Mouse (Mus musculus): ENCODE measurements around the gene Tmeff1. TPM values are rescaled to one million over a fixed set of nuclear protein-coding genes. Genes with fewer than 3 reads are reported as not detected.

The Tmeff1 gene
- polyA plus RNA-seq, 1 experiment from 2014 or later, result 72.2 TPM

DNA sequence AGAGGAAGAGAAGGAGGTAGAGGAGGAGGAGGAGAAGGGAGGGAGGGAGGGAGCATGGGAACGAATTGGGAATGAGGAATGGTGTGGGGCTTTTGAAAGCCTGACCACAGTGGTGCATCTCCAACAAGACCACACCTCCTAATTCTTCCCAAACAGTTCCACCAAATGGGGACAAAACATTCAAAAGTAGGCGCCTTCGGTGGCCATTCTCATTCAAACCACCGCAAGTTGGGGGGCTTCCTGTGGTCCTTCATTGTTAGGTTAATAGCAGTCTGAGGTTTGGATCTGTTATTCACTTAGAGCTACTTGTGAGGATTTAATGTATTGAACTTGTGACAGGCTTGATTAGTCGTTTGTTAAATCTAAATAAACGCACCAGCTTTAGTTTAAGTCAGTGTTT is 40.0 kb downstream of the Tmeff1 start:
- no peaks in the 10 kb centered on the region for H3K4me1 ChIP-seq (ENCODE audit: control insufficient read depth, insufficient read depth, low read depth, low read length)
- 61% methylated on average over 6 of the region's 6 CpGs for whole genome bisulfite sequencing
- no peaks in the 10 kb centered on the region for H3K9me3 ChIP-seq (ENCODE audit: control insufficient read depth, low read length)
- no peak for ATAC-seq
- no peak overlapping the region for H3K4me3 ChIP-seq (ENCODE audit: low read length)
- no peak overlapping the region for H3K9ac ChIP-seq (ENCODE audit: low read depth, low read length)
- H3K27ac ChIP-seq (ENCODE audit: low read depth, low read length), result no peak overlapping the region
- H3K27me3 ChIP-seq (replicated peaks; ENCODE audit: control insufficient read depth, insufficient read depth, low read length), result no peaks in the 10 kb centered on the region
- H3K4me2 ChIP-seq (ENCODE audit: low read length), result no peak overlapping the region
- H3K36me3 ChIP-seq (ENCODE audit: control insufficient read depth, insufficient read depth, low read length), result peaks cover 12% of the 10 kb centered on the region

DNA sequence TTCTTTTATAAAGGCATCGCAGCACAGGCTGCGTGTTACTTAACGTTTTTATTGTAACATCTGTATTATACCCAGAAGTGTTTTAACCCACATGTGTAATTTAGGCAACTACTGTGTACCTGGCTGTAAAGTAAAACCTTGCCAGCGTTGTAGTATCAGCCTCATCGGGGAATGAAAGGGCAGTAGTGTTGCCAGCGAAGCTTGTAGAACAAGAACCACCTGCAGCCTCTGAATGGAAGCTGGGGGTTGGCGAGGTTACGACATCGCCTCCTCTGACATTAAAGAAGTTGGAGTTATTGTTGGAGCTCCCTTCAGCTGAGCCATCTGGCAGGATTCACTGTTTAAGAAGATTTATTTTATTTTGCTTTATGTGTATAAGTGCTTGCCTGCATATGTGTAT is 40.9 kb downstream of the Tmeff1 start:
- no peaks in the 10 kb centered on the region for H3K27me3 ChIP-seq (replicated peaks; ENCODE audit: control insufficient read depth, insufficient read depth, low read length)
- no peak overlapping the region for H3K4me2 ChIP-seq (ENCODE audit: low read length)
- H3K4me1 ChIP-seq (ENCODE audit: control insufficient read depth, insufficient read depth, low read depth, low read length), result no peaks in the 10 kb centered on the region
- 76% methylated on average over 9 of the region's 9 CpGs for WGBS
- no peak overlapping the region for H3K27ac ChIP-seq (ENCODE audit: low read depth, low read length)
- peaks cover 12% of the 10 kb centered on the region for H3K36me3 ChIP-seq (ENCODE audit: control insufficient read depth, insufficient read depth, low read length)
- no peaks in the 10 kb centered on the region for H3K9me3 ChIP-seq (ENCODE audit: control insufficient read depth, low read length)
- H3K4me3 ChIP-seq (ENCODE audit: low read length), result no peak overlapping the region
- ATAC-seq, result no peak
- no peak overlapping the region for H3K9ac ChIP-seq (ENCODE audit: low read depth, low read length)

DNA sequence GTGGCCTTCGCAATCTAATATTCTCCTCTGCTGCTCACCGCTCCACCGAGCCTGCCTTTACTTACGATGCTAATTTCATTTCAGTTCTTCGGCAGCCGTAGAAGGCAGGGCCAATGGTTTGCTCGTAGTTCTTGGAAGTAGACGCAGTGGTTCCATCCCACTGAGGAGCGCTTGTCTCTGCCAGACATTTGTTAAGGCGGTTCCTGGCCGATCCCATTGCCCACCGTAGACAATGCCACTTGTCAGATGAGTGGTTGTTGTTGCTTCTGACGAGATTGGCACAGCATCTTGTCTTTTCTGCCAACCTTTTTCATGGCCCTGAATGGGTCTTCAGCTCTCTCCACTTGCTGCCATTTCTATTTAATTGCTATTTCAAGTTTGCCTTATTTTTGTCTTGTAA is 44.5 kb downstream of the Tmeff1 start:
- Histone ChIP-seq H3K4me2 (ENCODE audit: low read length) (no peak overlapping the region), H3K9ac (ENCODE audit: low read depth, low read length) (no peak overlapping the region), H3K27me3 (replicated peaks; ENCODE audit: control insufficient read depth, insufficient read depth, low read length) (no peaks in the 10 kb centered on the region), H3K36me3 (ENCODE audit: control insufficient read depth, insufficient read depth, low read length) (peaks cover 7% of the 10 kb centered on the region), H3K9me3 (ENCODE audit: control insufficient read depth, low read length) (no peaks in the 10 kb centered on the region), H3K27ac (ENCODE audit: low read depth, low read length) (no peak overlapping the region), H3K4me3 (ENCODE audit: low read length) (no peak overlapping the region), H3K4me1 (ENCODE audit: control insufficient read depth, insufficient read depth, low read depth, low read length) (no peaks in the 10 kb centered on the region)
- WGBS, result 71% methylated on average over 13 of the region's 13 CpGs
- ATAC-seq, result peak; percentile 46

DNA sequence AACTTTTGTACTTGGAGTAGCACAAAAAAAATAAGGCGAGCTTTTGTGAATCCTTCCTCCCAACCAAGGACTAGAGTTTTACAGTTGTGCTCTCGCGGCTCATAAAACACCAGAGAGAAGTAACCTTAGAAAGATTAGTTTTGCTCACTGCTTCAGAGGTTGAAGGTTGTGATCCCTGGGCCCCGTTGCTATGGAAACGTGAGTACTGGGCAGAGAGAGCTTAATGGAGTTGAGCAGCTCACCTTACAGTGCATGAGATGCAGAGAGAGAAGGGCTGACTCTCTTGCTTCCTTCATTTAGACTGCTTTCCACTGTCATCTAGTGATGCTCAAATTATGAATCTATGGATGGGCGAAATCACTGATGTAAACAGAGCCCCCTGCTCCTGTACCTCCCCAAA is 48.6 kb downstream of the Tmeff1 start:
- no peaks in the 10 kb centered on the region for H3K9me3 ChIP-seq (ENCODE audit: control insufficient read depth, low read length)
- H3K4me1 ChIP-seq (ENCODE audit: control insufficient read depth, insufficient read depth, low read depth, low read length), result no peaks in the 10 kb centered on the region
- peaks cover 7% of the 10 kb centered on the region; the same call in 1 of the 2 replicates for H3K36me3 ChIP-seq (ENCODE audit: control insufficient read depth, insufficient read depth, low read length)
- H3K27ac ChIP-seq (ENCODE audit: low read depth, low read length), result no peak overlapping the region
- H3K27me3 ChIP-seq (replicated peaks; ENCODE audit: control insufficient read depth, insufficient read depth, low read length), result no peaks in the 10 kb centered on the region
- no peak overlapping the region for H3K9ac ChIP-seq (ENCODE audit: low read depth, low read length)
- no peak for ATAC-seq
- no peak overlapping the region for H3K4me3 ChIP-seq (ENCODE audit: low read length)
- no peak overlapping the region for H3K4me2 ChIP-seq (ENCODE audit: low read length)
- WGBS, result 88% methylated on average over 6 of the region's 6 CpGs

DNA sequence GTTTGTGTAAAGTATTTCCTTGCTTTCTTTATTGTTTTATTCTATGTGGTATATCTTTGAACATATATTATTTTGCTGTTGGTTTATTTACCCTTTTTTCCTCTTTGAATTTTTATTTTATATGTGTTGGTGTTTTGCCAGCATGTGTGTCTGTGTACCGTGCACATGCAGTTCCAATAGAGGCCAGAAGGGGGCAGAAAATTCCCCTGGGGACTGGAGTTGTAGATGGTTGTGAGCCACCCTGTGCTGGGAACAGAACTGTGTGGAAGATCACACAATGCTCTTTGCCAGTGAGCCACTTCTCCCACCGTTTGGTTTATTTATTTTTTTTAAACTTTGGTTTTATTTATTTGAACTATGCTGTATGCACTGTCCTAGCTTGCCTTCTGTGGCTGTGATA is 49.1 kb downstream of the Tmeff1 start:
- Histone ChIP-seq H3K4me1 (ENCODE audit: control insufficient read depth, insufficient read depth, low read depth, low read length) (no peaks in the 10 kb centered on the region), H3K27ac (ENCODE audit: low read depth, low read length) (no peak overlapping the region), H3K4me2 (ENCODE audit: low read length) (no peak overlapping the region), H3K27me3 (replicated peaks; ENCODE audit: control insufficient read depth, insufficient read depth, low read length) (no peaks in the 10 kb centered on the region), H3K4me3 (ENCODE audit: low read length) (no peak overlapping the region), H3K36me3 (ENCODE audit: control insufficient read depth, insufficient read depth, low read length) (peaks cover 5% of the 10 kb centered on the region; the same call in 1 of the 2 replicates), H3K9me3 (ENCODE audit: control insufficient read depth, low read length) (no peaks in the 10 kb centered on the region), H3K9ac (ENCODE audit: low read depth, low read length) (no peak overlapping the region)
- WGBS, result 80% methylated on average over 2 of the region's 2 CpGs
- peak; percentile 41; the same call in 1 of the 2 replicates for ATAC-seq

- no peaks in the 10 kb centered on the region for H3K4me1 ChIP-seq (ENCODE audit: control insufficient read depth, insufficient read depth, low read depth, low read length)
- H3K4me3 ChIP-seq (ENCODE audit: low read length), result no peak overlapping the region
- no peak overlapping the region for H3K27ac ChIP-seq (ENCODE audit: low read depth, low read length)
- no peaks in the 10 kb centered on the region for H3K27me3 ChIP-seq (replicated peaks; ENCODE audit: control insufficient read depth, insufficient read depth, low read length)
- no peak for ATAC-seq
- no peak overlapping the region for H3K9ac ChIP-seq (ENCODE audit: low read depth, low read length)
- no peak overlapping the region for H3K4me2 ChIP-seq (ENCODE audit: low read length)
- H3K9me3 ChIP-seq (ENCODE audit: control insufficient read depth, low read length), result no peaks in the 10 kb centered on the region
- 95% methylated on average over 13 of the region's 13 CpGs for WGBS
- peaks cover 3% of the 10 kb centered on the region; the same call in 1 of the 2 replicates for H3K36me3 ChIP-seq (ENCODE audit: control insufficient read depth, insufficient read depth, low read length)
Measured at GRCm38 (mm10) chr4:48636831-48637230, 51.9 kb downstream of the Tmeff1 start.

- H3K4me3 ChIP-seq (ENCODE audit: low read length), result no peak overlapping the region
- no peaks in the 10 kb centered on the region for H3K4me1 ChIP-seq (ENCODE audit: control insufficient read depth, insufficient read depth, low read depth, low read length)
- H3K27ac ChIP-seq (ENCODE audit: low read depth, low read length), result no peak overlapping the region
- no peaks in the 10 kb centered on the region for H3K9me3 ChIP-seq (ENCODE audit: control insufficient read depth, low read length)
- WGBS, result 69% methylated on average over 10 of the region's 10 CpGs
- no peaks in the 10 kb centered on the region for H3K27me3 ChIP-seq (replicated peaks; ENCODE audit: control insufficient read depth, insufficient read depth, low read length)
- peaks cover 3% of the 10 kb centered on the region; the same call in 1 of the 2 replicates for H3K36me3 ChIP-seq (ENCODE audit: control insufficient read depth, insufficient read depth, low read length)
- H3K4me2 ChIP-seq (ENCODE audit: low read length), result no peak overlapping the region
- no peak overlapping the region for H3K9ac ChIP-seq (ENCODE audit: low read depth, low read length)
- no peak for ATAC-seq
Measured at GRCm38 (mm10) chr4:48638132-48638531, 53.2 kb downstream of the Tmeff1 start.

GRCm38 (mm10) chr4:48639503-48639902 is 54.5 kb downstream of the Tmeff1 start:
- Histone ChIP-seq H3K27me3 (replicated peaks; ENCODE audit: control insufficient read depth, insufficient read depth, low read length) (no peaks in the 10 kb centered on the region), H3K4me2 (ENCODE audit: low read length) (no peak overlapping the region), H3K4me3 (ENCODE audit: low read length) (no peak overlapping the region), H3K36me3 (ENCODE audit: control insufficient read depth, insufficient read depth, low read length) (peaks cover 3% of the 10 kb centered on the region; the same call in 1 of the 2 replicates), H3K4me1 (ENCODE audit: control insufficient read depth, insufficient read depth, low read depth, low read length) (no peaks in the 10 kb centered on the region), H3K9ac (ENCODE audit: low read depth, low read length) (no peak overlapping the region), H3K9me3 (ENCODE audit: control insufficient read depth, low read length) (no peaks in the 10 kb centered on the region), H3K27ac (ENCODE audit: low read depth, low read length) (no peak overlapping the region)
- 85% methylated on average over 17 of the region's 17 CpGs for WGBS
- ATAC-seq, result peak; percentile 40; the same call in 1 of the 2 replicates

GRCm38 (mm10) chr4:48643801-48644200 is 58.8 kb downstream of the Tmeff1 start:
- no peak overlapping the region for H3K4me2 ChIP-seq (ENCODE audit: low read length)
- WGBS, result 87% methylated on average over 6 of the region's 6 CpGs
- H3K36me3 ChIP-seq (ENCODE audit: control insufficient read depth, insufficient read depth, low read length), result peaks cover 13% of the 10 kb centered on the region

DNA sequence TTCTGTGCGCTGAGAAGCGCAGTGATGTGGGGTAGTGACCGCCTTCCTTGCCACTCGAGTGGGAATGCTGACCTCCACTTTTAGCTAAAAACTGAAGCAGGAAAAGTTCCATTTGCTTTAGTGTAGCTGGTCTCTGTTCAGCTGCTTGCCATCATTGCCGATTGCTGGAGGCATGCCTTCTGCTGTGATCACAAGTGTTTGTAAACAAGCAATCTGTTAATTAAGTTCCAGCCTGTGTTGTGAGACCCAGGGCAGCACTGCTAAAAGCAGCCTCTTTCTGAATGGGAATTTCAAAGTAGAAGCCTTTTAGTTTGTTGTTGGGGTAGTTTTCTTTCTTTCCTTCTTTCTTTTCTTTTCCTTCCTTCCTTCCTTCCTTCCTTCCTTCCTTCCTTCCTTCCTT is 61.2 kb downstream of the Tmeff1 start:
- Histone ChIP-seq H3K4me1 (ENCODE audit: control insufficient read depth, insufficient read depth, low read depth, low read length) (no peaks in the 10 kb centered on the region), H3K36me3 (ENCODE audit: control insufficient read depth, insufficient read depth, low read length) (peaks cover 15% of the 10 kb centered on the region), H3K9ac (ENCODE audit: low read depth, low read length) (no peak overlapping the region), H3K27ac (ENCODE audit: low read depth, low read length) (no peak overlapping the region), H3K4me3 (ENCODE audit: low read length) (no peak overlapping the region), H3K27me3 (replicated peaks; ENCODE audit: control insufficient read depth, insufficient read depth, low read length) (no peaks in the 10 kb centered on the region), H3K9me3 (ENCODE audit: control insufficient read depth, low read length) (no peaks in the 10 kb centered on the region), H3K4me2 (ENCODE audit: low read length) (no peak overlapping the region)
- ATAC-seq, result no peak
- 88% methylated on average over 5 of the region's 5 CpGs for WGBS

More at GRCm38 (mm10) chr4:48643801-48644200, 58.8 kb downstream of the Tmeff1 start:
- H3K4me3 ChIP-seq (ENCODE audit: low read length), result no peak overlapping the region
- H3K4me1 ChIP-seq (ENCODE audit: control insufficient read depth, insufficient read depth, low read depth, low read length), result no peaks in the 10 kb centered on the region
- H3K9ac ChIP-seq (ENCODE audit: low read depth, low read length), result no peak overlapping the region
- H3K27me3 ChIP-seq (replicated peaks; ENCODE audit: control insufficient read depth, insufficient read depth, low read length), result no peaks in the 10 kb centered on the region
- no peak for ATAC-seq
- H3K9me3 ChIP-seq (ENCODE audit: control insufficient read depth, low read length), result no peaks in the 10 kb centered on the region
- no peak overlapping the region for H3K27ac ChIP-seq (ENCODE audit: low read depth, low read length)
